Mouse (Mus musculus) midbrain, embryonic 11.5 days (tissue): ENCODE measurements at regions not wholly inside any gene's neighbourhood (a gene's known extent, or its start where the extent isn't known, plus 50 kb on each side); places are given as distances from the start of the nearest gene placed in this dataset.

Experiments
- ATAC-seq: fragments of 200-750 bp; cut with Nextera tagmentation; 2 replicates; pipeline ENCODE4 v1.8.0; 2017; ENCODE audit warnings: moderate TSS enrichment, moderate library complexity; ENCODE audit not compliant: low FRiP score
- DNase-seq: peaks from one replicate; pipeline ENCODE4 v3.0.0; 2015; ENCODE audit warnings: low spot score; ENCODE audit errors: missing footprints
- H3K27ac ChIP-seq: fragments of 300-500 bp; sonication (generic); 2 replicates; pipeline ENCODE4 v1.5.1; 2014; ENCODE audit warnings: low read depth, low read length
- H3K27me3 ChIP-seq: fragments of 300-500 bp; sonication (generic); 2 replicates; pipeline ENCODE4 v1.6.1; 2014; ENCODE audit warnings: mild to moderate bottlenecking, low read length, moderate library complexity, mixed read lengths; ENCODE audit not compliant: control insufficient read depth, insufficient read depth
- H3K36me3 ChIP-seq: fragments of 300-500 bp; sonication (generic); 2 replicates; pipeline ENCODE4 v1.6.1; 2014; ENCODE audit warnings: mild to moderate bottlenecking, low read length, moderate library complexity, mixed read lengths; ENCODE audit not compliant: control insufficient read depth, insufficient read depth
- H3K4me1 ChIP-seq: fragments of 300-500 bp; sonication (generic); 2 replicates; pipeline ENCODE4 v1.6.1; 2014; ENCODE audit warnings: low read length; ENCODE audit not compliant: control insufficient read depth, insufficient read depth
- H3K4me2 ChIP-seq: fragments of 300-500 bp; sonication (generic); 2 replicates; pipeline ENCODE4 v1.6.1; 2014; ENCODE audit warnings: mild to moderate bottlenecking, moderate library complexity
- H3K4me3 ChIP-seq: fragments of 300-500 bp; sonication (generic); 2 replicates; pipeline ENCODE4 v1.5.1; 2014; ENCODE audit warnings: low read depth, low read length
- H3K9ac ChIP-seq: fragments of 300-500 bp; sonication (generic); 2 replicates; pipeline ENCODE4 v1.6.1; 2014; ENCODE audit warnings: low read length
- H3K9me3 ChIP-seq: fragments of 300-500 bp; sonication (generic); 2 replicates; pipeline ENCODE4 v1.6.1; 2016; ENCODE audit warnings: low read length; ENCODE audit not compliant: control insufficient read depth
- WGBS: fragments of 180-500 bp; shearing (Covaris S2); extraction: QIAGEN DNeasy Blood & Tissue Kit; methylation state at CpG from one replicate; pipeline ENCODE4 v1.1.7; 2014; 5-methylcytosine and 5-hydroxymethylcytosine counted together

DNA sequence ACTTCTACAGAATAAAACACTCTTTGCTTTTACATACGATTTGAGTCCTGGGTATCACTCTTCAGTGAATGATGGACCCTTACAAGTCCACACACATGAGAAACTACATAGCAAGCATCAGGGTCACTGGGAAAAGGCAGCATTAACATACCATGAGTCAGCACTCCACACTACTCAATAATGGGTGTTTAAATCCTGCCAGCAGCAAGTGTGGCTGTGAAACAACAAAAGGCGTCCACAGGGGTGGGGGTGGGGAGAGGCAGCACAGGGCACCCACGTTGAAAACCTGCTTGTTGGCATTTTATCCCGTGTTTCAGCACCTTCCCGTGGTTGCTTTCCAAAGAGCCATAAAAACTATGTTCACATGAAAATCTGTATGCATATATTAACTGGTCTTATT, 204.0 kb upstream of the Nabp1 start:
- Histone ChIP-seq H3K36me3 (no peaks in the 10 kb centered on the region), H3K27ac (no peak overlapping the region), H3K9me3 (no peaks in the 10 kb centered on the region), H3K4me3 (no peak overlapping the region), H3K27me3 (no peaks in the 10 kb centered on the region), H3K4me1 (no peaks in the 10 kb centered on the region), H3K4me2 (no peak overlapping the region), H3K9ac (no peak overlapping the region)
- peak; percentile 79 for DNase-seq
- ATAC-seq = no peak
- 84% methylated on average over 5 of the region's 5 CpGs for WGBS

GRCm38 (mm10) chr1:51681872-51682271, 203.6 kb upstream of the Nabp1 start:
- DNase-seq (peak; percentile 78), ATAC-seq (no peak)
- no peak overlapping the region for H3K27ac ChIP-seq
- no peak overlapping the region for H3K4me3 ChIP-seq
- no peak overlapping the region for H3K4me2 ChIP-seq
- no peak overlapping the region for H3K9ac ChIP-seq
- no peaks in the 10 kb centered on the region for H3K27me3 ChIP-seq
- H3K9me3 ChIP-seq = no peaks in the 10 kb centered on the region
- H3K4me1 ChIP-seq = no peaks in the 10 kb centered on the region
- no peaks in the 10 kb centered on the region for H3K36me3 ChIP-seq

DNA sequence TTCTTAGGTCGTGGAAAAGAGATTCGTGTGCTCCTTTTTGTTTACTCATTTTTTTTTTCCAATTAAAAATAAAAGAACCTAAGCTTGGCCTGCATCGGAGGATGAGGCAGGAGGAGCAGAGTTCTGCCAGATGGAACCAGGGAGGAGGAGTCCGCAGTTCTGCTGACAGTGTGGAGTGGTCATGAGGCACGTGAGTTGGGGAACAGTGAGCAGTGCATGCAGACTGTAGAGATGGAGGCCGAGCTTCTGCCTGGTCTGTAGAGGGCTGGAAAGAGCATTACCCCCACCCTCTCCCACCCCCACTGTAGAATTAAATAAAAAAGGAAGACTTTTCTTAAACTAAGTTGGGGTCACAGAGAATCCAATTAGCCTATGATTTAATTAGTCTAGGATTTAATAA, 202.5 kb upstream of the Nabp1 start:
- Histone ChIP-seq H3K36me3 (no peaks in the 10 kb centered on the region), H3K27me3 (no peaks in the 10 kb centered on the region), H3K4me1 (no peaks in the 10 kb centered on the region), H3K9me3 (no peaks in the 10 kb centered on the region), H3K9ac (no peak overlapping the region), H3K4me3 (no peak overlapping the region), H3K27ac (no peak overlapping the region), H3K4me2 (no peak overlapping the region)
- no peak for DNase-seq
- no peak for ATAC-seq
- WGBS = 79% methylated on average over 6 of the region's 6 CpGs

GRCm38 (mm10) chr1:51678290-51678928, 200.2 kb upstream of the Nabp1 start:
- H3K27me3 ChIP-seq = no peaks in the 10 kb centered on the region
- H3K4me3 ChIP-seq = no peak overlapping the region
- H3K36me3 ChIP-seq = no peaks in the 10 kb centered on the region
- ATAC-seq = no peak
- H3K4me1 ChIP-seq = no peaks in the 10 kb centered on the region
- DNase-seq = no peak
- no peaks in the 10 kb centered on the region for H3K9me3 ChIP-seq
- H3K9ac ChIP-seq = no peak overlapping the region
- no peak overlapping the region for H3K4me2 ChIP-seq
- 75% methylated on average over 6 of the region's 6 CpGs for WGBS
- H3K27ac ChIP-seq = no peak overlapping the region

- whole genome bisulfite sequencing = 55% methylated on average over 5 of the region's 5 CpGs
- H3K4me1 ChIP-seq = no peaks in the 10 kb centered on the region
- ATAC-seq = no peak
Measured at GRCm38 (mm10) chr1:51677802-51678201, 199.6 kb upstream of the Nabp1 start.

DNA sequence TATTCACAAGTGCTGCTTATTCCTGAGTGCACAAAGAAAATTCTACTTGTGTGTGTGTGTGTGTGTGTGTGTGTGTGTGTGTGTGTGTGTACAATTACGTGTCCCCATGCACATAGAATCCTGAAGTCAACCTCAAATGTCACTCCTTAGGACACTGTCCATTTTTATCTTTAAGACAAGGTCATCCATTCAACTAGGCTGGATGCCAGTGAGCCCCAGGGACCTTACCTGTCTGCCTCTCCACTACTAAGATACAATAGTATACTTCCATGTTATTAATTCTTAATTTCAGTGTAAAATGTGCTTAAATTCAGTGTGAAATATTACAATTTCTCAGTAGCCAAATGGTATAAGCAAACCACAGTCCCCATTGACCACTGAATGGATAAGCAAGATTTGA, 193.5 kb upstream of the Nabp1 start:
- Histone ChIP-seq H3K27me3 (no peaks in the 10 kb centered on the region), H3K4me1 (no peaks in the 10 kb centered on the region; the same call in 1 of the 2 replicates), H3K9ac (no peak overlapping the region), H3K4me2 (no peak overlapping the region), H3K9me3 (no peaks in the 10 kb centered on the region), H3K36me3 (no peaks in the 10 kb centered on the region), H3K4me3 (no peak overlapping the region), H3K27ac (no peak overlapping the region)
- no peak for ATAC-seq
- WGBS = 73% methylated on average over 1 of the region's 1 CpGs
- no peak for DNase-seq

More at GRCm38 (mm10) chr1:51677802-51678201, 199.6 kb upstream of the Nabp1 start:
- Histone ChIP-seq H3K27ac (no peak overlapping the region), H3K36me3 (no peaks in the 10 kb centered on the region), H3K9me3 (no peaks in the 10 kb centered on the region), H3K9ac (no peak overlapping the region), H3K4me3 (no peak overlapping the region), H3K4me2 (no peak overlapping the region), H3K27me3 (no peaks in the 10 kb centered on the region)
- no peak for DNase-seq

DNA sequence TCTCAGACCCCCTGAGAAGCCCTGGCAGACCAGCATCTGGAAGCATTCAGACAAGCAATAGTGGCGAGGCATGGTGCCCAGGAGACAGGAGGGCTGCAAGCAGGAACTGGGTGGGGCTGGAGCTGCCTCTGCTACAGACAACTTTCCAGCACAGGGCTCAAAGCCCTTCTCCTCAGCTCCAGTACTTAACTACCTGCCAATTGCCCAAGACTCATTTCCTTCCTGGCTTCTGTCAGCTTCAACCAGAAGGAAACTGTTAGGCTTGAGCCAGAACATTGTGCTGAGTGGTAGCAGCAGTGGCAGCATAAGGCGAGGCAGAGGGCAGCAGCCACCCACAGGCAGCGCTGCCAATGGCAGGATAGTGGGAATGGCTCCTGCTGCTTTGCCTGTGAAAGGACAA, 193.1 kb upstream of the Nabp1 start:
- Histone ChIP-seq H3K27me3 (no peaks in the 10 kb centered on the region), H3K9ac (no peak overlapping the region), H3K4me2 (no peak overlapping the region), H3K4me1 (no peaks in the 10 kb centered on the region; the same call in 1 of the 2 replicates), H3K9me3 (no peaks in the 10 kb centered on the region), H3K4me3 (no peak overlapping the region), H3K36me3 (no peaks in the 10 kb centered on the region), H3K27ac (no peak overlapping the region)
- WGBS = 67% methylated on average over 3 of the region's 3 CpGs
- ATAC-seq (no peak), DNase-seq (no peak)

GRCm38 (mm10) chr1:51670009-51670408, 191.8 kb upstream of the Nabp1 start:
- H3K27me3 ChIP-seq = no peaks in the 10 kb centered on the region
- H3K4me3 ChIP-seq = no peak overlapping the region
- H3K4me1 ChIP-seq = no peaks in the 10 kb centered on the region; the same call in 1 of the 2 replicates
- H3K27ac ChIP-seq = no peak overlapping the region
- H3K9me3 ChIP-seq = no peaks in the 10 kb centered on the region
- no peaks in the 10 kb centered on the region for H3K36me3 ChIP-seq
- 58% methylated on average over 3 of the region's 3 CpGs for WGBS
- H3K4me2 ChIP-seq = no peak overlapping the region
- no peak overlapping the region for H3K9ac ChIP-seq
- no peak for ATAC-seq
- no peak for DNase-seq

- H3K4me3 ChIP-seq = no peak overlapping the region
- no peaks in the 10 kb centered on the region for H3K9me3 ChIP-seq
- DNase-seq = no peak
- ATAC-seq = no peak
- no peak overlapping the region for H3K4me2 ChIP-seq
- no peak overlapping the region for H3K9ac ChIP-seq
- H3K36me3 ChIP-seq = no peaks in the 10 kb centered on the region
- no peak overlapping the region for H3K27ac ChIP-seq
- H3K4me1 ChIP-seq = no peaks in the 10 kb centered on the region; the same call in 1 of the 2 replicates
- no peaks in the 10 kb centered on the region for H3K27me3 ChIP-seq
Measured at GRCm38 (mm10) chr1:51668881-51669280, 190.7 kb upstream of the Nabp1 start.
